Mouse (Mus musculus): ENCODE measurements at regions not wholly inside any gene's neighbourhood (a gene's known extent, or its start where the extent isn't known, plus 50 kb on each side); places are given as distances from the start of the nearest gene placed in this dataset.
A peak's percentile ranks its signal among the peaks of the same experiment; 100 is the strongest.

- H3K9me3 ChIP-seq (ENCODE audit: control insufficient read depth, low read length): no peaks in the 10 kb centered on the region
- H3K27me3 ChIP-seq (replicated peaks; ENCODE audit: control insufficient read depth, insufficient read depth, low read length): no peaks in the 10 kb centered on the region
- no peaks in the 10 kb centered on the region for H3K4me1 ChIP-seq (replicated peaks; ENCODE audit: control insufficient read depth, insufficient read depth, low read length)
- H3K4me3 ChIP-seq (replicated peaks; ENCODE audit: low read length): no peak overlapping the region
- no peaks in the 10 kb centered on the region for H3K36me3 ChIP-seq (ENCODE audit: control insufficient read depth, insufficient read depth)
- H3K9ac ChIP-seq (replicated peaks; ENCODE audit: low read depth, low read length): no peak overlapping the region
- no peak overlapping the region for H3K27ac ChIP-seq (ENCODE audit: low read length)
- no peak for ATAC-seq
- no peak overlapping the region for H3K4me2 ChIP-seq (ENCODE audit: low read length)
- WGBS: 91% methylated on average over 4 of the region's 4 CpGs
Measured at GRCm38 (mm10) chr15:29356395-29356794, 816.0 kb upstream of the Ctnnd2 start.

- ATAC-seq: no peak
- Histone ChIP-seq H3K4me3 (replicated peaks; ENCODE audit: low read length) (no peak overlapping the region), H3K4me1 (replicated peaks; ENCODE audit: control insufficient read depth, insufficient read depth, low read length) (no peaks in the 10 kb centered on the region), H3K36me3 (ENCODE audit: control insufficient read depth, insufficient read depth) (no peaks in the 10 kb centered on the region), H3K9ac (replicated peaks; ENCODE audit: low read depth, low read length) (no peak overlapping the region), H3K9me3 (ENCODE audit: control insufficient read depth, low read length) (no peaks in the 10 kb centered on the region), H3K4me2 (ENCODE audit: low read length) (no peak overlapping the region), H3K27me3 (replicated peaks; ENCODE audit: control insufficient read depth, insufficient read depth, low read length) (no peaks in the 10 kb centered on the region), H3K27ac (ENCODE audit: low read length) (no peak overlapping the region)
- 90% methylated on average over 4 of the region's 4 CpGs for WGBS
Measured at GRCm38 (mm10) chr15:29399881-29400280, 772.5 kb upstream of the Ctnnd2 start.

- no peak overlapping the region for H3K4me2 ChIP-seq (ENCODE audit: low read length)
Measured at GRCm38 (mm10) chr15:29433033-29433739, 739.2 kb upstream of the Ctnnd2 start.

GRCm38 (mm10) chr15:29437699-29438326 lies 734.6 kb upstream of the Ctnnd2 start:
- ATAC-seq: peak; percentile 91
- no peak overlapping the region for H3K9ac ChIP-seq (replicated peaks; ENCODE audit: low read depth, low read length)
- no peaks in the 10 kb centered on the region for H3K9me3 ChIP-seq (ENCODE audit: control insufficient read depth, low read length)
- 37% methylated on average over 3 of the region's 3 CpGs for WGBS
- no peak overlapping the region; the same call in 1 of the 2 replicates for H3K27ac ChIP-seq (ENCODE audit: low read length)
- no peaks in the 10 kb centered on the region for H3K36me3 ChIP-seq (ENCODE audit: control insufficient read depth, insufficient read depth)
- no peak overlapping the region for H3K4me3 ChIP-seq (replicated peaks; ENCODE audit: low read length)
- H3K27me3 ChIP-seq (replicated peaks; ENCODE audit: control insufficient read depth, insufficient read depth, low read length): no peaks in the 10 kb centered on the region
- peaks cover 13% of the 10 kb centered on the region for H3K4me1 ChIP-seq (replicated peaks; ENCODE audit: control insufficient read depth, insufficient read depth, low read length)
- no peak overlapping the region for H3K4me2 ChIP-seq (ENCODE audit: low read length)

More at GRCm38 (mm10) chr15:29433033-29433739, 739.2 kb upstream of the Ctnnd2 start:
- no peak overlapping the region for H3K9ac ChIP-seq (replicated peaks; ENCODE audit: low read depth, low read length)
- no peaks in the 10 kb centered on the region for H3K27me3 ChIP-seq (replicated peaks; ENCODE audit: control insufficient read depth, insufficient read depth, low read length)
- peak; percentile 64 for ATAC-seq
- no peak overlapping the region for H3K4me3 ChIP-seq (replicated peaks; ENCODE audit: low read length)
- no peak overlapping the region for H3K27ac ChIP-seq (ENCODE audit: low read length)
- 15% methylated on average over 4 of the region's 4 CpGs for WGBS
- no peaks in the 10 kb centered on the region for H3K9me3 ChIP-seq (ENCODE audit: control insufficient read depth, low read length)
- no peaks in the 10 kb centered on the region for H3K36me3 ChIP-seq (ENCODE audit: control insufficient read depth, insufficient read depth)
- peaks cover 13% of the 10 kb centered on the region for H3K4me1 ChIP-seq (replicated peaks; ENCODE audit: control insufficient read depth, insufficient read depth, low read length)

GRCm38 (mm10) chr15:29447876-29448275 lies 724.5 kb upstream of the Ctnnd2 start:
- 66% methylated on average over 2 of the region's 2 CpGs for WGBS
- Histone ChIP-seq H3K36me3 (ENCODE audit: control insufficient read depth, insufficient read depth) (no peaks in the 10 kb centered on the region), H3K4me2 (ENCODE audit: low read length) (no peak overlapping the region), H3K4me3 (replicated peaks; ENCODE audit: low read length) (no peak overlapping the region), H3K27me3 (replicated peaks; ENCODE audit: control insufficient read depth, insufficient read depth, low read length) (no peaks in the 10 kb centered on the region), H3K4me1 (replicated peaks; ENCODE audit: control insufficient read depth, insufficient read depth, low read length) (no peaks in the 10 kb centered on the region), H3K9ac (replicated peaks; ENCODE audit: low read depth, low read length) (no peak overlapping the region), H3K9me3 (ENCODE audit: control insufficient read depth, low read length) (no peaks in the 10 kb centered on the region), H3K27ac (ENCODE audit: low read length) (no peak overlapping the region)
- no peak for ATAC-seq

- Histone ChIP-seq H3K9me3 (ENCODE audit: control insufficient read depth, low read length) (no peaks in the 10 kb centered on the region), H3K27ac (ENCODE audit: low read length) (no peak overlapping the region), H3K36me3 (ENCODE audit: control insufficient read depth, insufficient read depth) (no peaks in the 10 kb centered on the region), H3K4me3 (replicated peaks; ENCODE audit: low read length) (no peak overlapping the region), H3K4me1 (replicated peaks; ENCODE audit: control insufficient read depth, insufficient read depth, low read length) (no peaks in the 10 kb centered on the region), H3K9ac (replicated peaks; ENCODE audit: low read depth, low read length) (no peak overlapping the region), H3K27me3 (replicated peaks; ENCODE audit: control insufficient read depth, insufficient read depth, low read length) (no peaks in the 10 kb centered on the region), H3K4me2 (ENCODE audit: low read length) (no peak overlapping the region)
- WGBS: 66% methylated on average over 2 of the region's 2 CpGs
- ATAC-seq: no peak
Measured at GRCm38 (mm10) chr15:29485136-29485535, 687.3 kb upstream of the Ctnnd2 start.

GRCm38 (mm10) chr15:29529974-29530373 lies 642.4 kb upstream of the Ctnnd2 start:
- 22% methylated on average over 2 of the region's 2 CpGs for WGBS

GRCm38 (mm10) chr15:29568411-29568810 lies 604.0 kb upstream of the Ctnnd2 start:
- Histone ChIP-seq H3K4me3 (replicated peaks; ENCODE audit: low read length) (no peak overlapping the region), H3K4me2 (ENCODE audit: low read length) (no peak overlapping the region), H3K9me3 (ENCODE audit: control insufficient read depth, low read length) (no peaks in the 10 kb centered on the region), H3K4me1 (replicated peaks; ENCODE audit: control insufficient read depth, insufficient read depth, low read length) (no peaks in the 10 kb centered on the region), H3K27me3 (replicated peaks; ENCODE audit: control insufficient read depth, insufficient read depth, low read length) (no peaks in the 10 kb centered on the region), H3K27ac (ENCODE audit: low read length) (no peak overlapping the region), H3K36me3 (ENCODE audit: control insufficient read depth, insufficient read depth) (no peaks in the 10 kb centered on the region), H3K9ac (replicated peaks; ENCODE audit: low read depth, low read length) (no peak overlapping the region)
- no peak for ATAC-seq
- WGBS: 92% methylated on average over 1 of the region's 1 CpGs

More at GRCm38 (mm10) chr15:29529974-29530373, 642.4 kb upstream of the Ctnnd2 start:
- H3K4me3 ChIP-seq (replicated peaks; ENCODE audit: low read length): no peak overlapping the region
- H3K27me3 ChIP-seq (replicated peaks; ENCODE audit: control insufficient read depth, insufficient read depth, low read length): no peaks in the 10 kb centered on the region
- no peak overlapping the region for H3K4me2 ChIP-seq (ENCODE audit: low read length)
- peak; percentile 69; the same call in 1 of the 2 replicates for ATAC-seq
- H3K27ac ChIP-seq (ENCODE audit: low read length): no peak overlapping the region
- H3K4me1 ChIP-seq (replicated peaks; ENCODE audit: control insufficient read depth, insufficient read depth, low read length): peaks cover 5% of the 10 kb centered on the region; the same call in 1 of the 2 replicates
- no peaks in the 10 kb centered on the region for H3K9me3 ChIP-seq (ENCODE audit: control insufficient read depth, low read length)
- no peaks in the 10 kb centered on the region for H3K36me3 ChIP-seq (ENCODE audit: control insufficient read depth, insufficient read depth)
- no peak overlapping the region for H3K9ac ChIP-seq (replicated peaks; ENCODE audit: low read depth, low read length)
